Mouse (Mus musculus) urinary bladder, postnatal 10 days (tissue): ENCODE measurements around the gene Dnajc30.

ENCODE experiments used
- DNase-seq: peaks from one replicate; pipeline ENCODE4 v3.0.0; 2022; ENCODE audit warnings: low spot score

The Dnajc30 gene

GRCm38 (mm10) chr5:135109426-135109825 lies 45.4 kb downstream of the Dnajc30 start:
- DNase-seq: no peak

GRCm38 (mm10) chr5:135109976-135110375 lies 46.0 kb downstream of the Dnajc30 start:
- DNase-seq: no peak

GRCm38 (mm10) chr5:135113782-135114181 lies 49.8 kb downstream of the Dnajc30 start:
- DNase-seq: no peak

- DNase-seq: no peak
Measured at GRCm38 (mm10) chr5:135115241-135115640, 51.2 kb downstream of the Dnajc30 start.
